Mouse (Mus musculus) CH12.LX (cell line): ENCODE measurements around the gene Agfg2.

Experiments used
- CHD1 ChIP-seq: IDR thresholded peaks from 2 replicates; pipeline ENCODE4 v1.6.1; 2012; ENCODE audit warnings: low read depth, low read length, improper control_type of control experiment, inconsistent platforms
- ETS1 ChIP-seq: conservative IDR thresholded peaks from 2 replicates; pipeline ENCODE4 v1.6.1; 2012; ENCODE audit warnings: low read depth, mild to moderate bottlenecking, inconsistent platforms, low read length, improper control_type of control experiment, moderate library complexity
- MEF2A ChIP-seq: IDR thresholded peaks from 2 replicates; pipeline ENCODE4 v1.6.1; 2014; ENCODE audit warnings: low read depth, mild to moderate bottlenecking, inconsistent platforms, low read length, improper control_type of control experiment, borderline replicate concordance
- NRF1 ChIP-seq: IDR thresholded peaks from 2 replicates; pipeline ENCODE4 v1.6.1; 2014; ENCODE audit warnings: low read depth, mild to moderate bottlenecking, inconsistent platforms, low read length, improper control_type of control experiment, moderate library complexity
- RAD21 ChIP-seq: IDR thresholded peaks from 2 replicates; pipeline ENCODE4 v1.6.1; 2011; ENCODE audit warnings: low read depth, mild to moderate bottlenecking, low read length, improper control_type of control experiment, moderate library complexity
- ZKSCAN1 ChIP-seq: IDR thresholded peaks from 2 replicates; pipeline ENCODE4 v1.6.1; 2012; ENCODE audit warnings: low read depth, inconsistent platforms, low read length, improper control_type of control experiment, borderline replicate concordance

DNA sequence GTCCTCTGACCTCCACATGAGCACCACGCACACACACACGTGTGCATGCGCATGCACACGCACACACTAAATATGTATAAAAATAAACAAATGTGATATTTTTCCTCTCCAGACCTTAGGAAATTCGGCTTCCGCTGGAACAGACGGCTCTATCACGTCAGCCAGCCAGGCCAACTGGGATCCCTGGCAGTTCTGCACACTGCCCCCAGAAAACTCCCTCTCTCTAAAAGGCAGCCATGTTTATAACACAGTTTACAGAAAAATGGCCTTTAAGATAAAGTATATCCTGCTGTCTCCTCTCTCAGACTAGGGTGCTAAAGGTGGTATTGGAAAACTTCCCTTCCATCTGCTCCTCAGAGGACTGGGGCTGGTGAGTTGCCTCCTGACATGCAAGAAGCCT lies 6.7 kb downstream of the Agfg2 start:
- no peak for TF ChIP-seq CHD1
- no peak for TF ChIP-seq MEF2A
- no peak for TF ChIP-seq RAD21
- no peak for TF ChIP-seq ETS1
- no peak for TF ChIP-seq NRF1
- TF ChIP-seq ZKSCAN1: no peak
